Mouse (Mus musculus) heart, postnatal 25 days (tissue): ENCODE measurements at regions not wholly inside any gene's neighbourhood (a gene's known extent, or its start where the extent isn't known, plus 50 kb on each side); places are given as distances from the start of the nearest gene placed in this dataset.
A peak's percentile ranks its signal among the peaks of the same experiment; 100 is the strongest.

ENCODE experiments used
- DNase-seq: peaks from one replicate; pipeline ENCODE4 v3.0.0; 2022; ENCODE audit warnings: low spot score
- intact Hi-C: fragments of 180-260 bp; cut with DNase I; formaldehyde crosslinking; loops from one replicate; pipeline ENCODE4 v1.15.1; 2025

DNA sequence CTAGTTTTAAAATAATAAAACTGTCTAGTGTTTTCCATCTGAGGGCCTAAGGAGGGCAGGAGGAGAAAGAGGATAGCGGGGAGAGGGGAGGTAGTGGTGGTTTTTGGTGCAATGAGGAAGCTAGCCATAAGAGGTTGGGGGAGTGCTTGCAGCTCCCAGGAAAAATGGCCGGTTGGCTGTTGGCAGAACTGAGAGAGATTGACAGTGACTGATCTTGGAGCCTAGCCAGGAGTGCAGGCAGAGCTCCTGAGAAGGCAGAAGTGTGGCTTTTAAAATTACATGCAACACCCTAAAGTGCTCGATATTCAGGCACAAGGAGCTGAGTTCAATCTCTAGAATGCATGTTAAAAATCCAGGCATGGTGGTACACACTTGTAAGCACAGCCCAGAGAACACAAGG lies 938.3 kb upstream of the 2610301B20Rik start:
- intact Hi-C loops, result no loop called here
- no peak for DNase-seq

DNA sequence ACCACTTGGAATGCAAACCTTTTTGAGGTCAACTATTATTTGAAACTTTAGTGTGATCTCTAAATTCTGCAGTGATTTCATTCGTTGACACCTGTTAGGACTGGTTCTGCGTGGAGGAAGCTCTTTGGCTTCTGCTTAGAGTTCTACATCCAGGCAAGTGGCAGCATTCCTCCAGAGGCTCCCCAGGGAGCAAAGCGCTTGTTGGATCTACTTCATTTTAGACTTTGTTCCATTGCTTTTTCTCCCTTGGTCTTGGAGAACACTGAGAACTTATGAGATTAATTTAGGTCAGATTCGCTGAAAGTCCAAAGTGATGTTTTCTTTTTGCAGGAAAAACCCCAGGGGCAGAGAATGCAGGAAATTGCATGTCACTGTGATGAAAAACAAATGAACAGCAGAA lies 922.9 kb upstream of the 2610301B20Rik start:
- no peak for DNase-seq
- intact Hi-C loops, result no loop called here

DNA sequence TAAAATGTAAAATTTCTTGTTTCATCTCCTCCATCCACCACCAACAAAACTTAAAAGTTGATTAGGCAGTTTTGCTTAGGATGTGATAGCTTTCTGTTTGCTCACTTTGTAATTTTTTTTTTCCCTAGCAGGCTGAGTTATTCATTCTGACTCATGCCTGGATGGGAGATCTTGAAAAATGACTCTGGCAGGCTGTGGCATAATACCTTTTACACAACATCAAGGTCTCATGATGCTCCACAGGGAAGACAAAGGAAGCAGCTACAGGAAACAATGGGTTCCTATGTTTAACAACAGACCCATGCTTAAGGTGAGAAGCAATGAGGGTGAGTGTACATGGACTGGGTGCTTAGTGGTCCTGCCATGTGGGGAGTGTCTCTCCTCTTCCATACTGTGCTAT lies 899.7 kb upstream of the 2610301B20Rik start:
- intact Hi-C loops, result no loop called here
- no peak for DNase-seq

DNA sequence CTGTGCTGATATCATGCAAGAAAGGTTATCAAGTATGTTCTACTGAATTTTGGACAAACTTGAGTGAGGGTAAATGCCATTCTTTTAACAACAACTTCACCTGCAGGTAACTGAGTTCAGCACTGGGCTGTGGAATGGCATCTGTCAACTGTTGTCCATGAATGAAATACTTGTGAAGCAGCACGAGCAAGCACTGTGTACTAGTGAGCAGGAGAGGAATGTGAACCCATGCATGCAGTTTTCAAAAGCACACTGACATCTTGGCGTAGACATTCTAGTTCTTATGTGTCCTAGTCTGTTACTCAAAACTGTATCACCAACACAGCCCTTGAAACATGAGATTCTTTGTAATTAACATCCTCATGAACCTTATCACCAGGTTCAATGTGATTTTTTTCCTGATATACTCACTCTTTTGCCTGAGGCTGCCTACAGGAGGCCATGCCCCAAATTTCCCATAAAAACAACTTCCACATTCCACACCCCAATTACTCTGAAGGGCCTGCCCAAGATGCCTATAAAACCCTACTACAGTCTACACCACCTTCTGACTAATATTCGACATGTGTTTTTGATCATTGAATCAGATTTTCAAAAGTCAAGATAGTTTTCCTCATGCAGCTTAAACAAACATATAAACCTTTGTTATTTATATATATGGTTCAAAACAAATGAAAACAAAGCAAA lies 892.8 kb upstream of the 2610301B20Rik start:
- DNase-seq, result no peak
- intact Hi-C loops, result no loop called here

DNA sequence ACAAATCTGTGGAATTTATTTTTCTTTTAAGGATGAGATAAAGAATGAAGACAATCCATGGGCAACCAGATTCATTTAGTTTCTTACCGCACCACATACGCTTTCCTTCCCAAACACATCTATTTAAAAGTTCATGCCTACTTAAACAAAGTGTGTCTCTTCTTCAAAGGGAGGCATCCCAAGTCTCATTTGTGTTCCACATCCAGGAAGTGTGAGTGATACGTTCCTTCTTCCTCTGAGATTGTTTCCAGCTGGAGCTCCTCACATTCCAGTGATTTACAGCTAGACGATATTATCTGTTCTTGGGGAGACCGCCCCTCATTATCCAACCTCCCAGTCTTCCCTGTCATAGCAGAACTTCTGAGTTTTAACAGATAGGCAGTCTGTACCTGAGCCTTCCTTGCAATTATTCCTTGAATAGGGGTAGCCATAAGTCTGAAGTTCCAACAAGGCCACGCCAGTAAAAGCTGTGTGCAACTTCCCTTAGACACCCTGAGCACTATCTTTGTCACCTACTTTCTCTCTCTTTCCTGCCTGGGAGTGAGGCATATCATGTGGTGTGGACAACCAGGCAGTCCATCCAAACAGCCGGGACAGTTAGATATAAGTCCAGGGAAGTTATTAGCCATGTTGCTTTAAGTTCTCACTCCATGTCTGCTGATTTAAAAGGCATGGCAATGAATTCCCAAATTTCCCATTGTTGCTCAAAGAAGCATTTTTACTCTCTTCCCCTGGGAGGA lies 891.3 kb upstream of the 2610301B20Rik start:
- DNase-seq, result no peak
- intact Hi-C loops, result no loop called here

DNA sequence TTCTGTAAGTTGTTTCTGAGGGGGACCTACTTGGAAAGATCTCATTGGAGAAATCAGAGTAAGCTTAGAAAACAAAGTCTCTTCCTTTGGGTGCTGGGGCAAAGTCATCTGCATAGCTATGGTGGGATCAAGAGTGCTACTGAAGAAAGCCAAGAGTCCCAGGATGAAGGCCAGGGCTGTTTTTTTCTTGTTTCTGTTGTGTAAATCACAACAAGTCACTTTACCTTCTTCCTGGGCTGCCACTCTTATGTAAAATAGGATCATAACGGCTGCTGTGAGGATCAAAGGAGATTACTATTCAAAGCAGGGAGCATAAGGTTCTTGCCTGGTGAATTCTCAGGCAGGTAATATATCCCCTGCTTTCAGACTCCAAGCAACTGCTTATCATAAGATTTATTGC lies 880.4 kb upstream of the 2610301B20Rik start:
- no peak for DNase-seq
- intact Hi-C loops, result no loop called here

DNA sequence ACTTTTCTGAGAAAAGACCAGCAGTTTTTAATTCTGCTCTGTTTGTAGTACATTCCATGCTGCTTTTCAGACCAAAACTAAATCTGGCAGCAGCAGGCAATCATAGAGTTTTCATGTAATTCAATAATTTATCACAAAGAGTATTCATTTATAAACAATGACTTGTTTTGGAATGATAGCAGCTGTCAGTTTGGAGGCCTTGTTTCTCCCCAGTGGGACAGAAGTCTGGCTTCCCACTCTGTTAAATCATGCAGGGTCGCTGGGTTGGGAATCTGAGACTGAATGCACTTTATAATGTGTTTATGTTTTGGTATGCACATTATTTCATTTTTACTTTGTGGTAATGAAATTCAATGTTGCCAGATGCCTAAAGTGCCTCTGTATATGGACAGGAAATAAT lies 879.8 kb upstream of the 2610301B20Rik start:
- intact Hi-C loops, result no loop called here

DNA sequence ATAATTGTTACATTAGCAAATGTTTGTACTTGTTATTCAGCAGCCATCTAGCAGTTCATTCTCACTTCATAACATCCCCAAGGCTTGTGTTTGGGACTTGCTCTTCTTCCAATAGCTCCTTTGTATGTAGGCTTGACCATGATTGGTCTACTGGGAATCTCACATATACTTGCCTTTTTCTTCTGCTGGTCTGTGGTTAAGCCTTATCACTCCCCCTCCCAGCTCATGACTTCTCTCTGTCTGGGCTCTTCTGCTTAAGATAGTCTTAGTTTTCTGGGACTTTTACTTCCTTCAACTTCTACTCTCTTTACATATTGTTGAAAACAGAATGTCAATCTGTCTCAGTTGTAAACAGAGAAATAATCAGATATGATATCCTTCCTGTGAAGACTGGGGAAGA lies 844.0 kb upstream of the 2610301B20Rik start:
- intact Hi-C loops, result no loop called here
- DNase-seq, result no peak

More for the DNA sequence above, 879.8 kb upstream of the 2610301B20Rik start:
- no peak for DNase-seq

DNA sequence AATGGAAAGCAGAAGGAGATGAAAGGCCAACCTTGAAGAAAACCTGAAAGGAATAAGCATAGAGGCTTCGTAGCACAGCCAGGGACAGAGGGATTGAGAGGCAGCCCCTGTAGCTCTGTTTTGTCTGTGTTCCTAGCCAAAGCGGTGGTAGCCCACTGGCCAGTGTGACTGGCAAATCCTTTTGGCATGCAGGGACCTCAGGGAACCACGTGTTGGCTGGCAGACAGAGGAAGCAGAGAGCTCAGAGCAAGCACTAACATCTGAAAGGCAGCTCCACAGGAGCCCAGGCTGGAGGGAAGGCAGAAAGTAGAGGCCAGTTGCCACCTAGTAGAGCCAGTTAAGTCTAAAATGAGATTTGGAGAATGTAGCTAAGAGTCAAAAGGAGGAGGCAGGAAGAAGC lies 842.5 kb upstream of the 2610301B20Rik start:
- intact Hi-C loops, result no loop called here

DNA sequence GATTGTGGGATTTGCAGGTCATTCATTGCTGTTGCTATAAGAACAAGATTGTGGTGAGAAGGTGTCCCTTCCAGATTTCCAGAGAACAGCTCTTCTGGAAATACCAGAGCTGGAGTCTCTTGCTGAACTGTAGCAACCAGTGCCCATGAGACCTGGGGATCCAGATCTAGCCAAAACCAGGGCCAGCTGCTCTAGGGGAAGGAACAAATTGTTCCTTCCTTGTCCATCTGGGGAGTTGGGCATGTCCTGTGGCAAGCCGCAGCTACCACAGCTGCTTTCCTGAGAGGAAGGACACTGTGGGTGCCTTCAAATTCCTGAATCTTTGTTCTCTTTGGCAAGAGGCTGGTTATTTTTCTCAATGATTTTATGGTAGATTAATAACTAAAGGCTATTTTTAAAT lies 839.0 kb upstream of the 2610301B20Rik start:
- intact Hi-C loops, result no loop called here

More for the DNA sequence above, 842.5 kb upstream of the 2610301B20Rik start:
- DNase-seq, result no peak

DNA sequence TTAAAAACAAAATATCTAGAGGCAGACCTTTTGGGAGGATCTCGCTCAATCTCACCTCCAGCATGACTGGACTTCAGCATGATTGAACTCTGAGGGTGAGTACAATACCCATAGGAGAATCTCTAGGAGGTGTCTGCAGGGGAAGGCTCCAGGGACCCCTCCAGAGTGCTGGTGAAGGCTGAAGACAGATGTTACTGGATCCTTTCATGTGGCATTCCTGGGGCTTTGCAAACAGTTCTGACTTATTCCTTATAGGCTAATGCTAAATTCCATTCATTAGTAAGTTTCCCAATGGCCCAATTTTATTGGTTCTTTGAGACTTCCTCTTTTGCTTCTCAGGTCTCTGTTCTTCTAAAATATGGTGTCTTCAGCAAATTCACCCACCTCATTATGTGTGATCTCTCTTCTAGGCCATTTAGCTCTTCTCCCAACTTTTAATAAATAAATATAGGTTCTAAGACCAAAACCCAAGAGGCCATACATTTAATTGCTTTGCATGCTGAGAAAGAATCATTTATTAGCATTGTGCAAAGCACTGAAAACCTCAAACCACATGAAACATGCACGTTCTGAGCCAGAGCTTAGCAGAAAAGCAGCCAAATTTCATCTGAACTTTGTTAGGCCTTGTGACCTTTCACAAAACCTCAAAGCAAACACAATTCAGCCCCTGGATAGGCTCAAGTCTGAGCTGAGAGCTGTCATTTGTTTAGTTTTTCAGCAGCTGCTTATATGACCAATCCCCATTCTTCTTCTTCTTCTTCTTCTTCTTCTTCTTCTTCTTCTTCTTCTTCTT lies 832.8 kb upstream of the 2610301B20Rik start:
- intact Hi-C loops, result no loop called here
- no peak for DNase-seq

More for the DNA sequence above, 839.0 kb upstream of the 2610301B20Rik start:
- DNase-seq, result no peak

DNA sequence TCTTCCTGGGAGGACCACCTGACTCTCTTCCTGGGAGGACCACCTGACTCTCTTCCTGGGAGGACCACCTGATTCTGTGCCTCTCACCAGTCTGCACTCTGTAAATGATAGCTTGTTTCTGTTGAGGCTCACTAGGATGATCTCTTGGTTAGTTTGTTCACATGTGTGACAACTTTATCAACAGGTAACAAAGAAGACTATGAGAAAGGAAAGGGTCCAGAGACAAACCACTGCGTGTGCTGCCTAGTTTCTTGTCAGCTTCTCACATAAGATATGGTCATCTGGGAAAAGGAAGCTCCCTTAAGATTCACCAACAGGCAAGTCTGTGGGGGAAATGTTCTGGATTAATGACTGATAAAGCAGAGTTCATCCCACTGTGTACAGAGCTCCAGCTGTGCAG lies 825.5 kb upstream of the 2610301B20Rik start:
- intact Hi-C loops, result no loop called here
- no peak for DNase-seq

DNA sequence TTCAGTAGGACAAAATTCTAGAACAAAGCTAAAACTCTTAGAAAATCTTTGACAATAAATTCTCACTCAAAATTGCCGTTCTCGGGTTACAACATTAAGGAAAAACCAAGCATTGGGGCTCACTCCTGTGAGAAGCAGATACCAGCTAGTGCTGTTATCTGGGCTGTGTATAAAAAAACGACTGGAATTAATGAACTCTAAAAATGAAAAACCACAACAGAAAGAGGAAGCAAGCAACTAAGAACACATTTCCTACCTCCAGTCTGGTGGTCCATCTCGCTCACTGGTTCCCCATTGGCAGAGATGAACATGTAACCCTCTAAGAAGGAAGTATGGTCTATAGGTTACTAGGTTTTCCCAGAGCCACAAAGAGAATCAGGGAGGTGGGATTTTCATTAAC lies 824.9 kb upstream of the 2610301B20Rik start:
- no peak for DNase-seq

DNA sequence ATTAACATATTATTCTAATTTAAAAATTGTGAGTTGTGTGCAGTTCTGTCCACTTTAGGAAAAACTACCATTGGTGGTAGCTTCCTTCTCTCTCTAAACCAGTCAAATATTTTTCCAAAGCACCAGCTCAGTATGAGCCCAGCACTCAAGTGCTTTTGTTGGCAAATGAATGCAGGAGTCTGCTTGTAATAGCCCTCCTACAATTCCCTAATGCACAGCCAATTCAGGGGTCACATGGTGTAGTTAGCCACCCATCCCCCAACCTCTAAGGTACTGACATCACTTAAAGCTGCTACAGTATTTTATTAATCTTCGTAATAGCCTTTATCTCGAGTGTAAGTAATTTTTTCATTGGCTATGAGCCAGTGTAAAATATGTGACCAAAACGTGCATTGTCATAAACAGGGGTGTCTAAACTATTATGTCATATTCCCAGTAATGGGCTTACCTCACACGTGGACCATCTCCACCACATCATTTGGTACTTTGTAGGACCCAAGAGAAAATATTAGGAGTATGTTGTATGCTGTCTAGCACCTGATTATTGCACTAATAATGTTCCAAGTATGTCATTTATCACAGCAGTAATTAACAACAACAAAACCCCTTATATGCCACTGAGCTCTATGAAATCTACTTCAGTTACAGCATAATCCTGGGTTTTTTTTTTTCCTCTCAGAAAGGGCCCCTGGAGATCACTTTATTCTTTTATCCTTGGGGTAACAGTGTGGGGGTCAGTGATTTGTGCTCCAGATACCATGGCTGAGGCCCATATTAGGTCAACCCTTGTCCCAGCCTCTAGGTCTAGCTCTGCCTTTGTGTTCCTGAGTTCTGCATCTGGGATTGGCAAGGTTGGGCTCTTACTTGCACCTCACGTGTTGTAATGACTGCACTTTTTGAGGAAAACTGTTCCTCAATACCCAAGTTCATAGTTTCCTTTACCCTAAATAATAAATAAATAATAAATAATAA lies 822.7 kb upstream of the 2610301B20Rik start:
- DNase-seq, result no peak
- intact Hi-C loops, result no loop called here

More for the DNA sequence above, 824.9 kb upstream of the 2610301B20Rik start:
- intact Hi-C loops, result no loop called here

DNA sequence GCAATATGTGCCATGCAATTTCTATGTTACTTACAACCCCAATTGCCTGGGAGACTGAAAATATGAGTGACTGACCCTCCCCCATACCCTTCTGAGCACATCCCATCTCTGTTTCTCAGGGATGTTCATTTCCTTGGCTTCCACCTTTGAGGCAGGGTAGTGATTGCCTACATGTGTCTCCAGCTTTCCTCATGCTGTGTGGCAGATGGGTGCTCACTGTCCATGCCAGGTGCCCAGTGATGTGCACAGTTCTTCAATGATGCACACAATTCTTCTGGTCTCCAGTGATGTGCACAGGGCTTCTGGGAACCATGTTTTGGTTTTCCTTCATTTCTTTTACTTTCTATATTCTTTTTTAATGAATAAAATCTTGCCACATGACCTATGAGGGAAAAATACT lies 821.4 kb upstream of the 2610301B20Rik start:
- DNase-seq, result no peak
- intact Hi-C loops, result no loop called here

DNA sequence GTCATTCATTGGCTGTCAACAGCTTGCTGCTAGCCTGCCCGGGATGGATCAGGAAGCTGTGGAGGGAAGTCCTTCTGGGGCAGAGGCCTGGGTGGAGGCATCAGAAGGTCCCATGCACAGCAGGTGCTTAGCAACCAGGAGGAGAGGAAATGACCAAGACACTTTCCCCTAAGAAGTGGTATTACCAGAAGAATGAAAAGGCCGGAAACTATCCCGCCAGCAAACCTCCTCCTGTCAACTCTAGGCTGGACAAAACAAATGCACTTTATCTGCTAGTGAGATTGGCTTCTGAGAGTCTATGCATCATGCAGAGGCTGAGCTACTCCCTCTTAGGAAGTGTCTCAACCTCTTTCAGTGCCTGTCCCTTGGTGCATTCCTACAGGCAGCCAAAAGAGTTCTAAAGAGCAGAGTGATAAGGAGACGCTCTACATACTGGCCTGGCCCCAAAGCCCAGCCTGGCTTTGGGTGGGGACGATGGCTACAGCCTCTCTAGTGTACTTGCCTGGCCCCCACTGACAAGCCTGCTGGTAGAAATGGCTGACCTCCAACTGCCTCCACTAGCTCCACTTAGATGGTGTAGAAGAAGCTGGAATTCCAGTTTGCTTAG lies 801.7 kb upstream of the 2610301B20Rik start:
- peak; percentile 19 for DNase-seq
- intact Hi-C loops, result no loop called here

DNA sequence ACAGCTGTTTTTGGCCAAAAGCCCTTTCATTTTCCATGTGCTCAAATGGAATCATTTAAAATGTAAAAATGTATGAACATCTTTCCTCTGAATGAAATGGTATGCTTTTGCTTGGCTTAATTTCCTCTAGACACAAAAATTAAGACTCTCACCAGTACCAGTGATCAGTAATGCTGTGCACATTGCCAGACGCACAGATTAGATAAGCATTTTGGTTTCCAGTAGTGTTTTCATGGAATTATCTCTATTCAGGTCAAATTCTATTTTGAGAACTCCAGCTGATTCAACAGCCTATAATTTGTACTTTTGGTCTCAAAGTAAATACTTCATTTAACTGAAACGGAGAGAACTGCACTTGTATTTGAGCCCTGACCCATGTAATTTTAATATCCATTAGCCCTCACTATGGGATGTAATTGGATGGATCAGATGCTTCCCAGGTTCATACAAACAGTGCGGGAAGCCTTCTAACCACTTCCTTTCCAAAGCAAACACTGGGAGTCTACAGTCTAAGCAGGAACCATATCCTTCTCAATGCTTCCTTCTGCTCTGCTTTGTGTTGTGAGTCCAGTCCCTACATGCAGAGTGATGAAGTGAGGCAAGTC lies 794.6 kb upstream of the 2610301B20Rik start:
- no peak for DNase-seq
- intact Hi-C loops, result no loop called here

DNA sequence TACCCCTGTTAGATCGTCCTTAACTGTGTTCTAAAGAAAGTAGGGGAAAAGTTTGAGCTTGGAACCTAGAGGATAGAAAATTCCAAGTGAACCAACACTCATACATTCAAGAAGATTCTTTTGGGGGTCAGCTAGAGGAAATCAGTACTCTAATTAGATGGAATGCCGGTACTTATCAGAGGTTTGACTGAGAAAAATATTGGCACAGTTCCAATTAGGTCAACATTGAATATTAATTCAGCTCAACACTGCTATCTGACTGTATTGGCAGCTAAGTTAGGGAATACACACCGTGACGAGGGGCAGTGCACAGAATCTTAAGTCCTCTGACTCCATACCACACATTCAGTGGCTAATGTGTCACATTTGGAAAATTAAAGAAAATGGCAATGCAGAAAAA lies 759.5 kb upstream of the 2610301B20Rik start:
- intact Hi-C loops, result no loop called here
- DNase-seq, result no peak

DNA sequence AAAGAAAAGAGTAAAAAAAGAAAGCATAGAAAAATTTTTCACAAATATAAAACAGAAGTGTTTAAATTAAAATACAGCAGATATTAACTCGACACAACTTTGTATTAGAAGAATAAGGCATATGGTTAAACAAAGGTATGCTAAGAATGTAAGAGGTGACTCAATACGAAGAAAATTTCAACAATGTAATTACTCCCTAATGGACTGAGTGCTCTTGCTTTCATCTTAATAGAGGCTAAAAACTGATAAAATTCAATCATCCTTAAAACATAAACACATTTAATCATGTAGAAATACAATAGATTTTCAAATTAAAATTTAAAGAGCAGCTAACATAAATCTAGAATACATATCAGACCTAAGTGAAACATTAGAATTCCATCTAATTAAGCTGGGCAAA lies 756.3 kb upstream of the 2610301B20Rik start:
- no peak for DNase-seq
- intact Hi-C loops, result no loop called here
